Mouse (Mus musculus): Measurements from ENCODE around the gene Bcl2.

DNA sequence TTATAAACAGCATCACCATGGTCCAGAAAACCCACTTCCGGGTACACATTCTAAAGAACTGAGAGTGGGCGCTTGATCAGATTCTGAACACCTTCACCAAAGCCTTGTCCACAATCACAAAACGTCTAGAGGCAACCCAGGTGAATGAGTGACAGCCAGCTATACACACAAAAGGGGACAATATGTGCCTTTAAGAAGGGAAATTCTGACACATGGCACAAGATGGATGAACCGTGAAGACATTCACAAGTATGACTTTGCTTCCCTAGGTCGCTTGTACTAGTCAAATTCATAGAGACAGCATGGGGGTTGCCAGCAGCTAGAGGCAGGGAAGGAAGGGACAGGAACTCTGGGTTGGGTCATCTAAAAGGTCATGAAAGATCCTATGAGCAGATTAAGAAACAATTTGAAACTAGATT lies 36.0 kb downstream of the Bcl2 start:
- TF ChIP-seq CTCF (IDR thresholded peaks at IDR 0.05; ENCODE audit: low read depth, low read length) (no peak), GATA1 (IDR thresholded peaks at IDR 0.05; ENCODE audit: borderline replicate concordance, low read length) (no peak), GATA2 (IDR thresholded peaks at IDR 0.05; ENCODE audit: borderline replicate concordance, low read depth, low read length) (no peak), TAL1 (conservative IDR thresholded peaks at IDR 0.05; ENCODE audit: low read depth, low read length) (no peak), POLR2AphosphoS5 (IDR thresholded peaks at IDR 0.05; ENCODE audit: insufficient replicate concordance, low read depth, low read length) (no peak)

All from G1E (cell line).